In the genomic region with DNA sequence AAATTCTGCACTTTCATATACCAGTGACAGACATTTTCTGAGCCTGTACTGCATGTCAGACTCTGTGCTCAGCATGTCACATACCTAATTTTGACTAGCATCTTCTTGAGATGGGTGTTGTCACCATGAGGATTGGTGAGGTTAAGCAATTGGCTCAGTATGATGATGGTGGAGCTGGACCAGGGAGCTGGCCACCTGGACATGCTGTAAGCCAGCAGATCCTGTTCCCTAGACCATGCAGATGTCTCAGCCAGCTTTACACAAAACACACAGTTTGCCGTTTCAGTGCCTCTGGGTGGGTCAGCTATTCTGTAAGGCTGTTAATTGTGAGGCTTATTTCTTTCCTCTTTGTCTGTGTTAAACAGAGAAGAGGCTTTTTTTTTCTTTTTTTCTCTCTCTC, we compare ENCODE assay signal across 13 mouse cellular contexts. TPM values are rescaled to one million over a fixed set of nuclear protein-coding genes. Genes with fewer than 3 reads are reported as not detected.
A peak's percentile ranks its signal among the peaks of the same experiment; 100 is the strongest.
DNase-seq lines count a peak whose midpoint lies in the region; ATAC-seq and TF ChIP-seq lines count a peak whose summit lies in the region.
"Had no signal": no experiment of that assay in that cellular context is flagged by ENCODE, and none has a peak within 500 bp of the region (broad histone marks: within the 10 kb centered on the region; RNA-seq: fewer than 3 reads in every experiment).

No protein-coding gene starts in this region.

- 36% methylated on average over 1 of the region's 1 CpGs for WGBS in forebrain, embryonic 11.5 days
- 80% methylated on average over 1 of the region's 1 CpGs for WGBS in forebrain, embryonic 10.5 days
- WGBS in lung, embryonic 14.5 days, result 59% methylated on average over 1 of the region's 1 CpGs
- 14% methylated on average over 1 of the region's 1 CpGs for WGBS in forebrain, embryonic 15.5 days
- 28% methylated on average over 1 of the region's 1 CpGs for WGBS in midbrain, embryonic 16.5 days

- H3K27ac ChIP-seq in forebrain, embryonic 11.5 days (ENCODE audit: low read depth, low read length), result 0 out of 2 replicates have a peak overlapping the region, but pooled peaks have one; percentile 26
- H3K27ac ChIP-seq in forebrain, embryonic 10.5 days, result no peak overlapping the region
- H3K27ac ChIP-seq in lung, embryonic 14.5 days (ENCODE audit: low read depth), result 0 out of 2 replicates have a peak overlapping the region, but pooled peaks have one; percentile 18
- peak overlapping the region; percentile 66 for H3K27ac ChIP-seq in forebrain, embryonic 15.5 days (replicated peaks)
- H3K27ac ChIP-seq in midbrain, embryonic 16.5 days (ENCODE audit: low read length), result peak overlapping the region; percentile 39
- H3K27ac ChIP-seq: heart, embryonic 13.5 days had no signal

- no peak overlapping the region for H3K4me2 ChIP-seq in forebrain, embryonic 11.5 days (ENCODE audit: low read depth, low read length, severe bottlenecking)
- H3K4me2 ChIP-seq in lung, embryonic 14.5 days, result no peak overlapping the region
- H3K4me2 ChIP-seq in forebrain, embryonic 15.5 days (replicated peaks), result no peak overlapping the region
- H3K4me2 ChIP-seq in midbrain, embryonic 16.5 days (ENCODE audit: low read length), result no peak overlapping the region
- H3K4me2 ChIP-seq: heart, embryonic 13.5 days had no signal

- no peaks in the 10 kb centered on the region for H3K27me3 ChIP-seq in forebrain, embryonic 11.5 days (ENCODE audit: control insufficient read depth, insufficient read depth, low read length)
- no peaks in the 10 kb centered on the region for H3K27me3 ChIP-seq in forebrain, embryonic 10.5 days (ENCODE audit: poor library complexity, severe bottlenecking)
- no peaks in the 10 kb centered on the region for H3K27me3 ChIP-seq in lung, embryonic 14.5 days (ENCODE audit: insufficient read depth, low read length)
- H3K27me3 ChIP-seq in forebrain, embryonic 15.5 days, result no peaks in the 10 kb centered on the region
- H3K27me3 ChIP-seq in midbrain, embryonic 16.5 days (ENCODE audit: control insufficient read depth, insufficient read depth, low read depth, low read length), result no peaks in the 10 kb centered on the region
- H3K27me3 ChIP-seq: heart, embryonic 13.5 days had no signal

- no peak overlapping the region for H3K9ac ChIP-seq in forebrain, embryonic 11.5 days (ENCODE audit: low read length)
- H3K9ac ChIP-seq in lung, embryonic 14.5 days, result no peak overlapping the region
- peak overlapping the region; percentile 10; the same call in 1 of the 2 replicates for H3K9ac ChIP-seq in forebrain, embryonic 15.5 days (replicated peaks)
- 0 out of 2 replicates have a peak overlapping the region, but pooled peaks have one; percentile 20 for H3K9ac ChIP-seq in midbrain, embryonic 16.5 days (ENCODE audit: low read depth, low read length)
- H3K9ac ChIP-seq: heart, embryonic 13.5 days had no signal

- no peaks in the 10 kb centered on the region for H3K9me3 ChIP-seq in forebrain, embryonic 11.5 days (ENCODE audit: control insufficient read depth, low read length)
- H3K9me3 ChIP-seq in forebrain, embryonic 10.5 days, result no peaks in the 10 kb centered on the region
- H3K9me3 ChIP-seq in lung, embryonic 14.5 days (ENCODE audit: low read depth, low read length), result no peaks in the 10 kb centered on the region
- no peaks in the 10 kb centered on the region for H3K9me3 ChIP-seq in forebrain, embryonic 15.5 days
- H3K9me3 ChIP-seq in midbrain, embryonic 16.5 days (replicated peaks; ENCODE audit: control insufficient read depth, low read length, poor library complexity, severe bottlenecking), result no peaks in the 10 kb centered on the region
- H3K9me3 ChIP-seq: heart, embryonic 13.5 days had no signal

- TF ChIP-seq CTCF in lung, embryonic 14.5 days (IDR thresholded peaks at IDR 0.05; ENCODE audit: low read depth), result no peak

- ATAC-seq in forebrain, embryonic 11.5 days (replicated peaks; ENCODE audit: low FRiP score), result no peak
- ATAC-seq in lung, embryonic 14.5 days (ENCODE audit: insufficient read depth), result no peak
- ATAC-seq in forebrain, embryonic 15.5 days (replicated peaks), result no peak
- ATAC-seq in midbrain, embryonic 16.5 days, result no peak

- DNase-seq in forebrain, embryonic 11.5 days (ENCODE audit: low spot score), result no peak
- no peak for DNase-seq in forebrain, embryonic 10.5 days (ENCODE audit: extremely low spot score, low spot score)
- DNase-seq in lung, embryonic 14.5 days, result no peak
- no peak for DNase-seq in lung, postnatal 36 days
- DNase-seq in layer of hippocampus, adult 9-11 months, result no peak
- DNase-seq in adrenal gland, adult 18-20 months (ENCODE audit: low spot score in 2 of 2), result no peak
- DNase-seq: gastrocnemius, postnatal 36 days; right cerebral cortex, adult 18-20 months; spleen, adult 18-20 months; thymus, postnatal 14 days had no signal

- H3K4me1 ChIP-seq in forebrain, embryonic 11.5 days (replicated peaks; ENCODE audit: control insufficient read depth, insufficient read depth, low read length), result peaks cover 9% of the 10 kb centered on the region; the same call in 1 of the 2 replicates
- H3K4me1 ChIP-seq in forebrain, embryonic 10.5 days, result peaks cover 39% of the 10 kb centered on the region
- H3K4me1 ChIP-seq in lung, embryonic 14.5 days (ENCODE audit: insufficient read depth), result peaks cover 3% of the 10 kb centered on the region; the same call in 1 of the 2 replicates
- H3K4me1 ChIP-seq in forebrain, embryonic 15.5 days, result peaks cover 50% of the 10 kb centered on the region
- peaks cover 25% of the 10 kb centered on the region for H3K4me1 ChIP-seq in midbrain, embryonic 16.5 days (ENCODE audit: control insufficient read depth, insufficient read depth, low read length)

- H3K4me3 ChIP-seq in forebrain, embryonic 11.5 days (ENCODE audit: low read depth, low read length), result no peak overlapping the region
- H3K4me3 ChIP-seq in forebrain, embryonic 10.5 days, result no peak overlapping the region
- H3K4me3 ChIP-seq in lung, embryonic 14.5 days (ENCODE audit: low read depth, low read length), result no peak overlapping the region
- H3K4me3 ChIP-seq in forebrain, embryonic 15.5 days, result no peak overlapping the region
- H3K4me3 ChIP-seq in midbrain, embryonic 16.5 days (ENCODE audit: low read depth, low read length), result no peak overlapping the region
- H3K4me3 ChIP-seq: heart, embryonic 13.5 days had no signal

- no peaks in the 10 kb centered on the region; the same call in 1 of the 2 replicates for H3K36me3 ChIP-seq in forebrain, embryonic 11.5 days (ENCODE audit: control insufficient read depth, insufficient read depth, low read length)
- H3K36me3 ChIP-seq in forebrain, embryonic 10.5 days (replicated peaks), result peaks cover 20% of the 10 kb centered on the region
- H3K36me3 ChIP-seq in lung, embryonic 14.5 days (ENCODE audit: insufficient read depth), result no peaks in the 10 kb centered on the region
- no peaks in the 10 kb centered on the region for H3K36me3 ChIP-seq in forebrain, embryonic 15.5 days
- no peaks in the 10 kb centered on the region for H3K36me3 ChIP-seq in midbrain, embryonic 16.5 days (ENCODE audit: control insufficient read depth, insufficient read depth, low read length)

RNA-seq across cellular contexts. Expression of a gene that starts 31.2 kb away (rescaled TPM):
- 13.3 and 16.7 TPM in 2 replicates for polyA plus RNA-seq in forebrain, embryonic 11.5 days (2014; fragmentation: Nextera tagmentation; extraction: Ambion mirVana)
- polyA plus RNA-seq in forebrain, embryonic 10.5 days (2016; fragmentation: Nextera tagmentation; extraction: Ambion mirVana), result 12.9 and 13.4 TPM in 2 replicates
- 14.9 and 15.0 TPM in 2 replicates for polyA plus RNA-seq in lung, embryonic 14.5 days (2014; fragmentation: Nextera tagmentation; extraction: Ambion mirVana)
- polyA plus RNA-seq in forebrain, embryonic 15.5 days (2015; fragmentation: Nextera tagmentation; extraction: Ambion mirVana), result 23.9 and 25.0 TPM in 2 replicates
- polyA plus RNA-seq in midbrain, embryonic 16.5 days (2015; fragmentation: Nextera tagmentation; extraction: Ambion mirVana), result 22.1 and 24.2 TPM in 2 replicates
- total RNA-seq in adrenal gland, adult 18-20 months (2021), result 100 to 1,000 TPM; 206 to 285 TPM

Comparison
In these comparisons a context has a peak if more than half of its experiments do, and no peak if none do; other contexts are left out.
1. H3K9ac ChIP-seq: peak in forebrain, embryonic 15.5 days (single experiment) and midbrain, embryonic 16.5 days (single experiment); none in forebrain, embryonic 11.5 days (single experiment) and lung, embryonic 14.5 days (single experiment).